Mouse (Mus musculus) ES-Bruce4 (cell line): ENCODE measurements around the gene Cd300c.

ENCODE experiments used
- CTCF ChIP-seq: IDR thresholded peaks from one replicate; pipeline ENCODE4 v1.8.1; 2011; ENCODE audit warnings: low read depth, low read length
- POLR2A ChIP-seq: IDR thresholded peaks from one replicate; pipeline ENCODE4 v1.8.1; 2011; ENCODE audit warnings: low read length; ENCODE audit not compliant: insufficient read depth

GRCm38 (mm10) chr11:114989793-114990192 lies 20.8 kb upstream of the Cd300c start, which contains the start of gene Cd300ld:
- TF ChIP-seq POLR2A (no peak), CTCF (no peak)
